ENCODE assay signal across 24 mouse cellular contexts in the genomic region with DNA sequence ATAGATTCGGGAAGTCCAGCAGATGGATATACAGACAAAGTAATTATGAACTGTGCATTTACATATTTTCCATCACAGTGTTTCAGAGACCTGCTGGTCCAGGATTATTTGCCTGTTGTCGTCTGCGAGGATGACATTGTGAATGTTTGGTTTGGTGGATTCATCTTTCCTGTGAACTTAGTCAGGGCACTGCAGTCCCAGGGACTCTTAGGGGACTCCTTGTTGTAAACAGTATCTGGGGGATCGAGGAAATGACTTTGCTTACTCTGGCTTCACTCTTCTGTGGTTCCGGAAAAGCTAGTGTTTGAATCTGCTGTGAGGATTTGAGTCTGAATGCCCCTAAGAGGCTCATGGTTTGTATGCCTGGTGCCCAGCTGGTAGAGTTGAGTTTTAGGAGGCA.
"Had no signal": no experiment of that assay in that cellular context is flagged by ENCODE, and none has a peak within 500 bp of the region (broad histone marks: within the 10 kb centered on the region; RNA-seq: fewer than 3 reads in every experiment).

No protein-coding gene starts in this region.

- H3K4me3 ChIP-seq: gastrocnemius, adult 2 months; heart, embryonic 10.5 days; heart, embryonic 12.5 days; hindbrain, embryonic 10.5 days; hindbrain, embryonic 12.5 days; intestine, embryonic 15.5 days; layer of hippocampus, adult 2 months; left cerebral cortex, adult 2 months; limb, embryonic 10.5 days; limb, embryonic 12.5 days; liver, embryonic 13.5 days; liver, embryonic 15.5 days had no signal

- H3K9ac ChIP-seq: heart, embryonic 12.5 days; hindbrain, embryonic 12.5 days; hindbrain, embryonic 14.5 days; intestine, embryonic 15.5 days; limb, embryonic 12.5 days; liver, embryonic 13.5 days; liver, embryonic 15.5 days had no signal

- DNase-seq: gastrocnemius, adult 2 months; gastrocnemius, postnatal 10 days; gastrocnemius, postnatal 25 days; heart, postnatal 10 days; heart, postnatal 4 days; kidney, adult 18-20 months; kidney, postnatal 10 days; kidney, postnatal 4 days; liver, embryonic 13.5 days had no signal

- ATAC-seq: hindbrain, embryonic 16.5 days; inflammation-experienced regulatory T-cells, adult 6 months; intestine, embryonic 15.5 days; intestine, postnatal 0 days had no signal

- H3K36me3 ChIP-seq: heart, embryonic 12.5 days; hindbrain, embryonic 10.5 days; hindbrain, embryonic 12.5 days; intestine, embryonic 15.5 days; liver, embryonic 13.5 days; liver, embryonic 15.5 days had no signal

- H3K27ac ChIP-seq: gastrocnemius, adult 2 months; heart, embryonic 10.5 days; hindbrain, embryonic 10.5 days; hindbrain, embryonic 12.5 days; hindbrain, embryonic 14.5 days; intestine, embryonic 15.5 days; layer of hippocampus, adult 2 months; left cerebral cortex, adult 2 months; limb, embryonic 10.5 days; limb, embryonic 12.5 days; liver, embryonic 13.5 days; liver, embryonic 15.5 days had no signal

- H3K27me3 ChIP-seq: heart, embryonic 12.5 days; hindbrain, embryonic 12.5 days; intestine, embryonic 15.5 days; limb, embryonic 12.5 days; liver, embryonic 13.5 days; liver, embryonic 15.5 days had no signal

- H3K4me2 ChIP-seq: heart, embryonic 12.5 days; hindbrain, embryonic 12.5 days; hindbrain, embryonic 14.5 days; intestine, embryonic 15.5 days; limb, embryonic 12.5 days; liver, embryonic 11.5 days; liver, embryonic 13.5 days; liver, embryonic 15.5 days had no signal

- H3K9me3 ChIP-seq: heart, embryonic 10.5 days; heart, embryonic 12.5 days; hindbrain, embryonic 10.5 days; hindbrain, embryonic 12.5 days; intestine, embryonic 15.5 days; limb, embryonic 10.5 days; limb, embryonic 12.5 days; liver, embryonic 13.5 days; liver, embryonic 15.5 days had no signal
